Mouse (Mus musculus) cortical plate, adult 2 months (tissue): ENCODE data around the gene Zmiz2. TPM values are rescaled to one million over a fixed set of nuclear protein-coding genes. Genes with fewer than 3 reads are reported as not detected.
A peak's percentile ranks its signal among the peaks of the same experiment; 100 is the strongest.
"Not testable (repeated sequence)": the region's sequence is repeated elsewhere in the genome, so short reads cannot be mapped to it uniquely, and the experiment has no call there.

Experiments used
- H3K27ac ChIP-seq: fragments of 200-500 bp; 2 replicates; pipeline ENCODE4 v1.5.1; 2012; ENCODE audit warnings: low read length, control low read depth, inconsistent platforms; ENCODE audit not compliant: insufficient read depth
- H3K4me1 ChIP-seq: fragments of 200-500 bp; 2 replicates; pipeline ENCODE4 v1.6.1; 2011; ENCODE audit warnings: low read length; ENCODE audit not compliant: control insufficient read depth, insufficient read depth
- H3K4me3 ChIP-seq: fragments of 200-500 bp; 2 replicates; pipeline ENCODE4 v1.5.1; 2011; ENCODE audit warnings: mild to moderate bottlenecking, low read length, control low read depth; ENCODE audit not compliant: insufficient read depth
- CTCF ChIP-seq: fragments of 200-500 bp; IDR thresholded peaks from 2 replicates; pipeline ENCODE4 v1.5.1; 2011; ENCODE audit warnings: mild to moderate bottlenecking, control low read depth, low read length; ENCODE audit not compliant: insufficient read depth; ENCODE audit errors: extremely low read depth
- POLR2A ChIP-seq: fragments of 200-500 bp; IDR thresholded peaks from 2 replicates; pipeline ENCODE4 v1.6.1; 2011; ENCODE audit warnings: mild to moderate bottlenecking, low read length, control low read depth; ENCODE audit not compliant: insufficient read depth; ENCODE audit errors: extremely low read depth
- polyA plus RNA-seq: library from polyadenylated mRNA; depleted of rRNA; stranded (reverse); fragments of >200 nt; gene quantifications from 2 replicates; pipeline ENCODE4 v1.2.3, GENCODE M21; 2012

Gene Zmiz2
- polyA plus RNA-seq, 1 experiment, result 105 TPM

DNA sequence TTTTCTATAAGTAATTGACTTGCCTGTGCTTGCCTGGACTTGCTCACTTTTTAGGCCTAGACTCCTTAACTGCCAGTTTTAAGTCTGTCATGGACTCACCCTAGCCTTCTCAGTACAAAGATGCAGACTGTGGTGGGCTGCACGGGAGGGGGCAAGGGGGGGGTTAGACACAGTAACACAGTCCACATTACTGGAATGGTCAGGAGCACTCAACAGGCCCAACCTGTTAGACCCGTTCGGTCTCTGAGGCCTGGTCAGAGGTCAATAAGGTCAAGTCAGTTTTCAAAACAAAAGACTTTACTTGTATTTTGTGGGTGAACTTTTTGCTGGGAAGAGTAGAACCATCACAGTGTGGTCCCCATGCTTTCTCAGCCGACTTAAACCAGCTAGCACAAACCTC lies 21.7 kb upstream of the Zmiz2 start:
- TF ChIP-seq POLR2A (no peak), CTCF (no peak)
- no peak overlapping the region for H3K4me3 ChIP-seq
- no peaks in the 10 kb centered on the region for H3K4me1 ChIP-seq
- no peak overlapping the region for H3K27ac ChIP-seq

DNA sequence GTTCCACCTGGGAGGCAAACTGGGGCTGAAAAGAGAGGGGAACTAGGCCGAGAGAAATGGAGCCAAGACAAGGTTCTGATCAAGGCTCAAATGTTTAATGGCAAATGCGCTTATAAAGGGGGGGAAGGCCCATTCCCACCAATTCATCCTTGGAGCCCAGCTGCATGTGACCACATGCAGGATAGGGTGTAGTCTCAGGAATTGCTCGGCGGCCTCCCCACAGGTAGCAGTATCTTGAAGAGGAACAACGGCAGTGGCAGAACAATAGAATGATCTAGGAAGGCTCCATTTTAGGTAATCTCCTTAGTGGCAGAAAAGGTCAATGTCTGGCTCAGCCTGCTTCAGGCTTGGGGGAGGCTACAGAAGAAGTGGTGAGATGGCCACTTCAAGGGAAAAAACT lies 20.9 kb upstream of the Zmiz2 start:
- H3K4me3 ChIP-seq, H3K27ac ChIP-seq, H3K4me1 ChIP-seq: not testable (repeated sequence)

DNA sequence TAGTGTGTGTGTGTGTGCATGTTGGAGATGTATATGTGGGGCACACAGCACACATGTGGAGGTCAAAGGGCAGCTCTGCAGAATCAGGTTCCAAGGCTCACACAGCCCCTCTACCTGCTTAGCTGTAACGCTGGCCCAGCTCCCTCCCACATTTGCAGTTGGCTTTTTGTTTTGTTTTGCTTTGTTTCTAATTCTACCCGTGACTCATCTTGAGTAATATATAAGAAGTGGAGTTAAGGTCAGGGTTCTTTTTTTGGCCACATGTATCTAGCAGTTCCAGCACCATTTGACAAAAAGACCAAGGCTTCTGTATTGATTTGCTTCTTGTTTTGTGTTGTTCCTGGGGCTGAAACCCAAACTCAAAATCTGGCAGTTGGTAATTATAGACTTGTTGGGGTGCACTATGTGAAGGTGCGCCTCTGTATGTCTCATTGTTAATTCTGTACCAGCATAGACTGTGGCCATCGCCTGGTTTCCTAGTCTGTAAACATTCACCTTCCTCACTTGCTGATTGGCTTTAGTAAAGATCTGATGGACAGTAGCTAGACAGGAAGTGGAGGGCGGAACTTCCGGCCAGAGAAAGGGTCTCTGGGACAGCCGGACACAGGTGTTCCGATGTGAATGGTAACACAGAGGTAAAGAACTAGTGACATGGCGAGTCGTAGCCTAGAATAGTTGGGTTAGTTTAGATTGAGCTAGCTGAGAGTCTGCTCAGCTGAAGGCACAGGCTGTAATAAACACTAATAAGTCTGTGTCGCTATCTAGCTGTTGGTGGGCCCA lies 17.3 kb upstream of the Zmiz2 start:
- Histone ChIP-seq H3K4me3 (no peak overlapping the region), H3K4me1 (no peaks in the 10 kb centered on the region), H3K27ac (no peak overlapping the region)
- TF ChIP-seq POLR2A, result no peak
- TF ChIP-seq CTCF, result no peak

DNA sequence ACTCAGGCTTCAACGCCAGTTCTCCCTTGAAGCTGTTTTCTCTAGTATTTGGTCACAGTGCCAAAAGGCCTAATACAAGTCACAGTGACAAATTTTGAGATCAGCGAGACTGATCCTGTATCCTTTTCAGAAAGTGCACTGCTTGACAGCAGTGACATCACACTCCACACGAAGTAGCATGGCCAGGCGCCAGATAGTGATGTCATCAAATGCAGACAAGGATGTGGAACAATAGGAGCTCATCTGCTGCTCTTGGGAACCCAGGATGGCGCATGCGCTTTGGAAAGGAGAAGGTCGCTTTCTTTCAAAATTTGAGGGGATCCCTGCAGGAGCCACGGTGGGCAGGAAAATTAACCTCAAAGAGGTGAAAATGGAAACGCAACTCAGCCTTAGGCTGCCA lies 16.1 kb upstream of the Zmiz2 start:
- TF ChIP-seq CTCF (no peak), POLR2A (no peak)
- no peaks in the 10 kb centered on the region for H3K4me1 ChIP-seq
- no peak overlapping the region for H3K27ac ChIP-seq
- H3K4me3 ChIP-seq, result no peak overlapping the region

DNA sequence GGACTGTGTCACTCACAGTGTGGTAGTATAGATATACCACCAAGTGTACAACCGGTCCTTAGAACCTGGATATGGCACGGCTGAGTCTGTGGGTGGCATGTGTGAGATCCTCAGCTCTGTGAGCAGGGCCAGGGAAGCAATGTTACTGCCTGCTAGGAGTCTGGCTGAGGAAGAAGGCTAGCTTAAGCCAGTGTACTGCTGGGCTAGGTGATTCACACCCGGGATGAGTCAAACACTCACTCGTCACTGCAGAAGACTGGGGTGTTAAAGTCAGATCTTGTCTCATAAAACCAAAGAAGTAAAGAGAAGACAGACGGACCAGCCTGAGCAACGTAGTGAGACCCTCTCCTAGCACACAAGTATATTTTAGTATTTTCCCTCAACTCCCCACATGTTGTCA lies 8.0 kb upstream of the Zmiz2 start:
- H3K27ac ChIP-seq, result no peak overlapping the region
- no peaks in the 10 kb centered on the region for H3K4me1 ChIP-seq
- TF ChIP-seq POLR2A (no peak), CTCF (no peak)
- H3K4me3 ChIP-seq, result no peak overlapping the region

DNA sequence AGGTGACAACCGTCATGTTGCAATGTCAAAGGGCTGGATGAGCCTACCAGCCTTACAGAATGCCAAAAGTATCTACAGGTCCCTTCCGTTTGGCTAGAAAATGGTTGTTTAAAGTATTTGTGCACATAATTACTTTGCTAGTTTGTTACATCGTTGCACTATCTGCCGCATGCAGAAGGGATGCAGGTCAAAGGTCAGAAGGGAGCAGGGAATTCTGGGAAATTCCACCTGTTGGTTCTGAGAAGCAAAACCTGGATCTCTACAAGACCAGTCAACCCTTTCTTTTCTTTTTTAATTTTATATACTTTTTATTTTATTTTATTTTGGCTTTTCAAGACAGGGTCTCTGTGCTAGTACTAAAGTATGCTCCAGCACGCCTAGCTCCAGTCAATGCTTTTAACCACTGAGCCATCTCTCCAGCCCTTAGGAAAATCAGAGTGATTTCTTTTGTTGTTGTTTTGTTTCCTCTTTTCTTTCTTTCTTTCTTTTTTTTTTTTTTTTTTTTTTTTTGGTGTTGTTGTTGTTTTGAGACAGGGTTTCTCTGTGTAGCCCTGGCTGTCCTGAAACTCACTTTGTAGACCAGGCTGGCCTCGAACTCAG lies 648 bp upstream of the Zmiz2 start:
- peaks cover 9% of the 10 kb centered on the region for H3K4me1 ChIP-seq
- H3K27ac ChIP-seq, result peak overlapping the region; percentile 62; the same call in 1 of the 2 replicates
- peak overlapping the region; percentile 98; the same call in 1 of the 2 replicates for H3K4me3 ChIP-seq
- TF ChIP-seq POLR2A (no peak), CTCF (no peak)

DNA sequence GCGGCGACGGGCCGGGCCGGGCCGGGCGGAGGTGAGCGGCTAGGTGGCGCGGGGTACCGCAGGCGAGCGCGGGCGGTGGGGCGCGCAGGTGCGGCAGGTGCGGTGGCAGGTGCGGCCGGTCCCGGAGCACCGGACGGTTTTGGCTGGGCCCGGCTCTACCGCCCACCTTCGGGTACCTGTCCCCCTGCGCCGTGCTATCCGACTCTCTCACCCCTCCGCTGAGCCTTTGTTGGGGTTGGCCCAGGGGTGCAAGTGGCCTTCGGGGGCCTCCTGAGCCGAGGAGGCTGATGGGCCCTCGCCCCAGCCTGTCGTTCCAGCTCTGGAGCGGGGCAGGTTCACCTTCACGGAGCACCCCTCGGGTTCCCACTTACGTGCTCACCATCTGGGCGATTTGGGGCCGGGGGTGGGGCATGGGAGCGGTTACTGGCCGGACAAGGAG lies 628 bp downstream of the Zmiz2 start:
- Histone ChIP-seq H3K27ac (peak overlapping the region; percentile 87; the same call in 1 of the 2 replicates), H3K4me1 (peaks cover 9% of the 10 kb centered on the region), H3K4me3 (peak overlapping the region; percentile 98)
- TF ChIP-seq CTCF (no peak), POLR2A (no peak)

DNA sequence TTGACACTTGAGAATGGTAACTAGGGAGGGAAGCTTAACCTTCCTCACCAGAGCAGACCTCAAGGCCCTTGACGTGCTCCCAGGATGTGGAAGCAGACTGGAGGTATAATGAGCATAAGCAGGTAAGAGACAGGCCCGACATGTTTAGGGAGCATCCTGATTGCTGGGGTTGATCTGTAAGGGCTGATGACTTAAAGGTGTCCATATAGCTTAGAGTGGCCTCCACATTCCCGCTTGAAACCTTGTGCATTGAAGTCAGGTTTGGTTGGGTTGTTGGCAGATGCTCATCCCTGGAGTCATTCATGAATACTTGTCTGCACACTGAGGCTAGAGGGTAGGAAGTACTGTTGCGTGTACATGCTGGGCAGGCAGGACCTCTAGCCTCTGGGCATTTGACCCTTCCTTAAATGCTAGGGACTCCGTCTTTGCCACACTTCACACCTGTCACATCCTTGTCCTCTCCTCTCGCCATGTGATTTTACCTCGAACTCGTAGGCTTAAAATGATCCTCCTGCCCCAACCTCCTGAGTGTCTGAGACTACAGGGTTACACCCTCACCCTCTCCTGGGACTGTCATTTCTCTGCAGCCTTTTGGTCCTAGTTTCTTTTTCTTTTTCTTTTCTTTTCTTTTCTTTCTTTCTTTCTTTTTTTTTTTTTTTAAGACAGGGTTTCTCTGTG lies 1.6 kb downstream of the Zmiz2 start:
- peaks cover 9% of the 10 kb centered on the region for H3K4me1 ChIP-seq
- TF ChIP-seq POLR2A, result no peak
- TF ChIP-seq CTCF, result no peak
- H3K27ac ChIP-seq, result no peak overlapping the region
- peak overlapping the region; percentile 98 for H3K4me3 ChIP-seq

DNA sequence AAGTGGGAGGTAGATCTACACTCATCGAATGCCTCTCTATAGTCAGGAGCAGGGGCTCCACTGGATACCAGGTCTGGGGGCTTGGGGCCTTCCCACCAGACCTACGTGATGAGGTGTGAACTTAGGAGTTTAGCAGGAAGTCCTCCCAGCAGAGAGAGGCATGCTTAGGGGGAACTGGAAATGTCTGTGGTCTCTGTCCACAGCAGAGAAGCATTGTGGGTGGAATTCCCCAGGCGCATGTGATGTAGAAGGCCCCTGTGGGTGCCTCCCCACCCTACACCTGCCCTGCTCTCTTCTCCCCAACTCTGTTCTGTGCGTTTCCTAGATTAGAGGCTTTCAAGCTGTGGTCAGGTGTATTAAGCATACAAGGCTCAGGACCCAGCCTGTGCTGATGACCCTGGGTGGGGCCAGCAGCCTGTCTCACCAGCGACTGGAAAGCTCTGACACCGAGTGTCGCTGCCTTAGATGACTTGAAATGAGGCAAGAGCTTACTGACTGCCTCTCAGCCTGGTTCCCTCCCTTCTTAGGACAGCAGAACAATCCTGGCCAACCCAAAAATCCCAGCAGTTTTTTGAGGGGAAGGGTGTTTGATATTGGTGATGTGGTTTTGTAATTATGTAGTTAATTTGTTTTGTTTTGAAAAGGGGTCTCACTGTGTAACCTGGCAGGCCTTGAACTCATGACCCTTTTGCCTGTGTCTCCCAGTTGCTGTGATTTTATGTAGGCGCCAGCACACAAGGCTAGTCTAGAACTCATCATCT lies 2.8 kb downstream of the Zmiz2 start:
- Histone ChIP-seq H3K4me1 (peaks cover 9% of the 10 kb centered on the region), H3K4me3 (no peak overlapping the region), H3K27ac (no peak overlapping the region)
- TF ChIP-seq CTCF (no peak), POLR2A (no peak)
